Mouse (Mus musculus) v-Abl transformed pro-B cells (cell line): ENCODE measurements around the gene Ranbp9.

Experiments
- in situ Hi-C, 2 experiments: fragments of 400-800 bp; cut with MboI; formaldehyde crosslinking; loops; one replicate each; pipeline ENCODE4 v1.15.1; 2025; ENCODE audit not compliant: unreplicated experiment in 2 of 2

The Ranbp9 gene

DNA sequence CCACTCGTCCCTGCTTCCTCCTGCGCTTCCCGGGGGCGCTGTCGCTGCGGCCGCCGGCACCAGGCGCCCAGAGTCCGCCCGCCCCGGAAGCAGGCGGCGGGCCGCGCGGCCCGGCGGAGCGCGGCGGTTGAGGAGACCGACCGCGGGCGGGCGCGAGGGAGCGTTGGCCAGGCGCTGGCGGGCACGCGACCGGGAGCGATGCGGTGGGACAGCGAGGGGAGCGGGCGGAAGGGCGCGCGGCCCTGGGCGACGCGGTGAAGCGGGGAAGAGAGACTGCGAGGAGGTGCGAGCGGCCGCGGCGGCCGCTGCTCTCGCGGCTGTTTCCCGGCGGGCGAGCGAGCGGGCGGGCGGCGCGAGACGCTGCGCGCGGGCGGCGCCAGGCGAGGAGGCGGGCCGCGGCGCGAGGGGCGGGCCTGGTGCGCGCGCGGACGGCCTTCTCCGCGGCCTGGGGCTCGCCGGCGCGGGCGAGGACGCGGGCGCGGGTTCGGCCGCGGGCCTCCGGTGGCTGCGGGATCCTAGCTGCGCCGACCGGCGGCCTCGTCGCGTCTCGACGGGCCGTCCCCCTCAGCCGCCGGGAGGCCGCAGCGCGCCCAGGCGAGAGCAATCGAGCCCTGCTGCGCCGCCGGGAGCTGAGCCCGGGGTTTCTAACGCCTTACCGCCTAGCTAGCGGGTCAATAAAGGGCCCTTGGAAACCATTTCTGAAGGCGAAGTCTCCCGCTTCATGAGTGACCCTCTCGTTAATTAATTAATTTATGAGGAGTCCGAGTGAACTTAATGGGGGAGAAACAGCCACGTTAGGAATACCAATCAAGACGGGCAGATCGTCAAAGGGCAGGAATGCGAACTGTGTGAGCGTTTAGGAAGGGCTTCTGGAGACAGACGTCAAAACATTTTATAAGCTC lies at the start of gene Ranbp9:
Gene Ranbp9 (minus strand): TSS at position 326 of the 902 bp plus-strand sequence.
- in situ Hi-C loops = loop anchor here in 1 of 2 experiments (5.0 kb wide), 1 partner anchor 79 kb away; no protein-coding TSS in a partner anchor

DNA sequence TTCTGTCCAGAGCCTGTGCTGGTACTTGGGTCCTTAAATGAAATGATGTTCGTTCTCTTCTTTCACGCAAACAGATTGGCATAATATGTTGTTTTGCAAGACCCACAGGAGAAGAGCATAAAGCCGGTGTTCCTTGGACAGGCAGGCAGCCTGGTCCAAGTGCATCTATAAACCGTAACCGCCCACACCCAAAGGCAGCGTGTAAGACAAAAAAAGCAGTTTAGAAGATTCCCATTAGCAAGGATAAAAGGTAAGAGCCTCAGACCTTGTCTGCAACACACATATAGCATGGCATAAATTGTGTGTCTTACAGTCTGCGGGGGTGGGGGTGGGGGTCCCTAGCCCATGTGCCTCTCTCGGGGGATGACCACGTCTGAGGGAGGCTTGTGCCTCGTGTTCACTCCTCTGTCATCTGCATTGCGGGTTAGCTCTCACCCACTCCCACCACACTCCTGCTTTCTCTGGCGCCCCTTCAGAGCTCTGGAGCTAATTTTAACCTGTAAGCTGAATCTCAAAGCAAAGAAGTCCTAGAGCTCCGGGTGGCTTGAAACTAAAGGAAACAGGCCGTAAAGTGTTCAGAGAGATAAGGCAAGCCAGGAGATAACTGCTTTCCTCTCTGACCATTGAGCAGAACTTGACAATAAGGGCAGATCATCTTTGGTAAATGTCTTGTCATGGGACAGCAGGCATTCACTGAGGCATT lies 49.2 kb upstream of the Ranbp9 start:
- in situ Hi-C loops = no loop called here

DNA sequence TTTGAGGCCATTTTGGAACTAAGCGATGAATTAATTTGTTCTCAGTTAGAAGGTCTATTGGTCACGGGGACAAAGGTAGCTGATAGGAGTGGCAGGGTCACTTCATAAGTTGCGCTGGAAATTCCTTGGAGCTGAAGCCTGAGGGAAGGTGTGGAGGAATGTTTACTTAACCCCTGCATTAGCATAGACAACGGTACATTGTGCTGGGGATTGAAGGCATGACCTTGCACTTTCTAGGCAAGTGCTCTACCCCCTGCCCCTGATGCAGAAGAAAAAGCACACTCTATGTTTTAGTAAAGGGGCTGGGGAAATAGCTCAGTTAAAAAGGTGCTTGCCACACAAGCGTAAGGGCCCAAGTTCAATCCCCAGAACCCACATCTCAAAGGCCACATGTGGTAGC lies 45.2 kb upstream of the Ranbp9 start:
- in situ Hi-C loops = no loop called here

DNA sequence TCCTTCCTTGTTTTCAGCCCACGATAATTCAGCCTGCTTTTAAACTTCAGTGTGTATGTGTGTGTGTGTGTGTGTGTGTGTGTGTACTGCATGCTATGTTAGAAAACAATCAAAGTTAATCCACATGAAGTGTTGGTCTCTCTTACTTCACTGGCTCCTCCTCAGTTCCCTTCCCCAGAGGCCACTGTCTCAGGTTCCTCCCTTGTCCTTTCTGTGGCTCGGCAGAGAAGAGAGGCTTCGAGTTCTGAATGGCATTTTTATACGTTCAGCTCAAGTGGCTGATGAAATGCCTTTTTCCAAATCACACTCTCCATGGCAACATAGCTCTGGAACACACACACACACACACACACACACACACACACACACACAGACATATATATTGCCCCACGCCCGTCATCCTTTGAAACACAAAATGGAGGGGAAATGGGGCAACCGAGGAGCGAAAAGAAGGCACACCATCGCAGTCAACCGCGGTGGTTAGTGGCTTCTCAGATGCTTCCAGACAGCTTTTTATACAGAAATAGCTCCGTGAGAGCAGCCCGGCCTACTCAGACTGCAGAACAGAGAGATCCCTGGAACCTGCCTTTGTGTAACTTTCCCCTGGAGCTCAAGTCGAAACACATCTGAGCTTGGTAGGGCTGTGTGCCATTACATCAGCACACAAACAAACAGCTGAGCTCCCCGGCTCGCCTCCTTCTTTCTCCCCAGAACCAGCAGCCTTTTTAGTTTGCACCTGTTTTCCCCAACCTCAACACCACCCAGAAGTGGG lies 44.5 kb upstream of the Ranbp9 start:
- in situ Hi-C loops = no loop called here

DNA sequence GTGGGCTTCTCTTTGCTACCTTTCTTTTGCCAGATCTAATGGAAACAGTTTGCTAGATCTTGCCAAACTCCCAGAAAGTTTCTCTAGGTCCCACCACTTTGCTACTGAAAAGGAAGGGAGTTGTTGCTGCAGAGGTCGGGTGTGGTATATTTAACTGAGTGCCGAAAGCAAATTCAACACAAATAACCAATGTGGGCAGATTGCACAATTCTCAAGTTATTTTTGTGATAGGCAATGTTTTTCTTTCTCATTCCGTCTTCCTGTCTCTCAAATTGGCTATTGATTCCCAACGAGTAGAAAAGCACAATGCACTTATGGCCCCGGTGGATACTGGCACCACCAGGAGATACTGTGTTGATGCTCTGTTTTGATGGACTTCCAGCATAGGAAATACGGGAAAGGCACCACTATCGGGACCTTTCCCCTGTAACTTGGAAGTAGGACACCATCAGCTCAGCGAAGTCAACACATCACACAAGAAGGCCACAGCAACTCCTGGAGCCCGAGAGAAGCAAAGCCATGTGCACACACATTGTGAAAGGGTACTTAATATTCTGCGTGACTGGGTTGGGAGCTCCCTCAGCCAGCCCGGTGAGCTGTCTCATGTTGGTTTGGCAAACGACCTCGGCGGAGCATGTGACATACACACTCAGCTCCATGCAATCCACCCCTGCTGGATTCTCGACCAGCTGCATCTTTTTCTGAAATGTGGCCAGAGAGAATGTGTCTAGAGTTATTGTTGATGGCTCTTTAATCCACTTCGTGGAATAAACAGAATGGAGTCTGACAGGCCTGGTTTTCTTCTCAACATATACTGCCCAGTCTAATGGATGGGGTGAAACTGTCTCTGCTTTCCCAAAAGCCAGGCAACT lies 43.6 kb upstream of the Ranbp9 start:
- in situ Hi-C loops = no loop called here

DNA sequence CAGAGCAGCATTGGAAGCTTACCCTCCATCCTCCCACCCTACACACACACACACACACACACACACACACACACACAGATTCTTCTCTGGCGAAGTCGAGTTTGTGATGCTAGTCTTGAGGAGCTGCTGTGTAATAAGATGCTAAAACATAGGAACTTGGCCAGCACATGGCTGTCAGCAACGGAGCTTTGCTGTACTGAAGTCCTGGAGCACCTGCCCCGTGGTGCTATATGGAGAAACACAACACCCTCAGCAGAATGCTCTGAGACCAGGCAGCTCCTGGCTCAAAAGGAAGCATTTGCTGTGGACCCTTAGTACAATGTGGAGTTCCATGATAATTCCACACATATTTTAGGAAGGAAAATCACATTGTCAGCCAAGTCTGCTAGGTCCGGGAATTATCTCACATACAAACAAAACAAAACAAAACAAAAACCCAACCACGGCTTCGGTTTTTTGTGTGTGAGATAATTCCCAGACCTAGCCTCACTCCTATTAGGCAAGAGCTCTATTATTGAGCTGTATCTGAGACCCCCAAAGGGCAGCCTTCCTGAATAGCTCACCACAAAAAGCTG lies 42.9 kb upstream of the Ranbp9 start:
- in situ Hi-C loops = no loop called here

DNA sequence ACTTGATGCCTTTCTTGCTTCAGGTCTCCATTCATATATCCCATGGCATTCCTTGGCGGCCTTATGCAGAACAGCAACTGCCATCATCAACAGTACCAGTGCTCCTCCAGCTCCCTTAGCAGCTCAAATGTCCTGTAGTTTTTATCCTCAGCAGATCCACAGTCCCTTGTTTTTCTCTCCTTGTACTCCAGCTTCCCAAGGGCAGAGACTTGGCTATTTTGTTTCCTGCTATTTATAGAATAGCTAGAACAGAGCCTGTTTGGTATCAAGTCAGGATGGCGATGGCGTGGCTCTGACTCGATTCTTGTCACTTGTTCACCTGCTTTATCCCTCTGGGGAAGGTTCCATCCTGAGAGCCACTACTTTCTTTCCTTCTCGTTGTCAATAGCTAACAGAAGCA lies 40.9 kb upstream of the Ranbp9 start:
- in situ Hi-C loops = no loop called here

DNA sequence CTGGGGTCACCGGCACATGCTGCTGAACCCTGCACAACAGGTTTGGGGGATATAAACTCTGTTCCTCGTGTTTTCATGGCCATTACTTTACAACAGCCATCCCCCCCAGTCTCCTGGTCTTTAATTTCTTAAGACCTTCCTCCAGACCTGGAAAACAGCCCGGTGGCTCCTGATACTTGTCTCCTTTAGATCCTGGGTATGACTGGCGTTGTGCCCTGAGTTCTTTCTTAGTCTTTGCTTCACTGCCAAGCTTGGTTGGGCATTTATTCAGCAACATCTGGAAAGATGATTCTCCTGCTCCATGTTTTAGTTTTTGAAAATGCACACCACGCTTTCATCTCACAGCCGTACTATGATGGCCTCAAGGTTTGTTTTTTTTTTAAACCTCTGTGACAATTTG lies 38.2 kb upstream of the Ranbp9 start:
- in situ Hi-C loops = no loop called here

DNA sequence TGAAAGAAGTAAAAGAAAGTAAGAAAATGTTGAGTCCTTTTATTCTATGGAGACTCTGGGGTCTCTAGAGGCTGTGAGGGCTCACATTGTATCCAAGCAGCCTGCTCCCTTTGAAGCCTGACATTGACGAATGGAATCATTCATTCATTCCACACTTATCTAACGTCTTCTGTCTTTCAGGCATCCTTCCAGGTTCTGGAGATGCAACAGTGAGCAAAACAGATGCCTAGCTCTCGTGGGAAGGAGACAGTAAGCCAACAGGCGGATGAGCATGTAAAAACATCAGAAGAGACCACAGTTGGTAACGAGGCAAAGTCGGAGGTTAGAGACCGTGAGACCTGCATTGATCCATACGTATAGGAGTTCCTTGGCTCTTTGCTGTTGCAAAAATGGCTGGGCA lies 36.3 kb upstream of the Ranbp9 start:
- in situ Hi-C loops = no loop called here

DNA sequence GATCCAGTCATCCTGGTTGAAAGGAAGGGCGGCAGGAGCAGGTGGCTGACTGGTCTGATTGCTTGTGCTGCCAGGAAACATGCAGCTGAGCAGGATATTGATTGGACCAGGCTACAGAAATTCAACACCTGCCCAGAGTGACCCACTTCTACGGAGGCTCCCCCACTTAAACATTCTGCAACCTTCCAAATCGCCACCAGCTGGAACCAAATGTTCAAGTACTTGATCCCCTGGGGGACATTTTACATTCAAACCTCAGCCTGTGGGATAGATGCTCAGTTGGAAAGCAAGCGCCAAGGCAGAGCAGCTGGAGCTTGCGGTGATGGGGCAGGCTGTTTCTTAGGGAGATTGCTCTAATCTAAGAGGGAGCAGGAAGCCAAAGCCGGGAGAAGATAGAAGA lies 35.8 kb upstream of the Ranbp9 start:
- in situ Hi-C loops = no loop called here

DNA sequence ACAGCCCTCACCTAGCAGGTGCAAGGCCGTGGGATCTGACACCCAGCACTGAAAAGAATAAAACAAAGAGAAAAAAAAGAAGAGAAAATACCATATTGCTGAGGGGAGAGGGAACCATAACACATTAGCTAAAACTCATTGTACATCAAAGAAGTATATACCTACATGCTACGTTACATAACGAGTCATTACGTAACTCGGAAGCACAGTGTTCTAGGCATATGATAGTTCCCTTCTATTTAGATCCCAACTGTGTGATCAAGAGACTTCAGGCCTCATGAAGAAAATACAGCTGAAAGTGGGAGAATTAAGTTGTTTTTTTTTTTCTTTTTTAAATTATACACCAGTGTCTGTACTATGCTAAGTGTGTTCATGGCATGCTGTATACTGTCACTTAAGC lies 35.0 kb upstream of the Ranbp9 start:
- in situ Hi-C loops = no loop called here

DNA sequence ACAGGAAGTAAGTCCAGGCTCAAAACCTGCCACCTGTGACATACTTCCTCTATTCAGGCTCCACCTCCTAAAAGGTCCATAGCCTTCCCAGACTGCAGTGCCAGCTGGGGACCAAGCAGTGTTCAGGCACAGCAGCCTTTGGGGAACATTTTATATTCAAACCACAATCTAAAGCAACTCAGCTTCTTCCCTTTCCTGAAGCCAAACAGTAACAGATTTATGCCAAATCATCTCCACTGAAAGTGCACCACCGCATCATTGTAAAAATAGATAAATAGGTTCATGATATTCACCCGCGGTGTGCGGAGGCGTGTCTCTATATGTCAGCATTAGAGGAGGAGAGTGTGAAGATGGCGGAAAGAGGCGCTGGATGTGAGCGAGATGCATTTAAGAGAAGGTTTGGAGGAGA lies 33.9 kb upstream of the Ranbp9 start:
- in situ Hi-C loops = no loop called here

DNA sequence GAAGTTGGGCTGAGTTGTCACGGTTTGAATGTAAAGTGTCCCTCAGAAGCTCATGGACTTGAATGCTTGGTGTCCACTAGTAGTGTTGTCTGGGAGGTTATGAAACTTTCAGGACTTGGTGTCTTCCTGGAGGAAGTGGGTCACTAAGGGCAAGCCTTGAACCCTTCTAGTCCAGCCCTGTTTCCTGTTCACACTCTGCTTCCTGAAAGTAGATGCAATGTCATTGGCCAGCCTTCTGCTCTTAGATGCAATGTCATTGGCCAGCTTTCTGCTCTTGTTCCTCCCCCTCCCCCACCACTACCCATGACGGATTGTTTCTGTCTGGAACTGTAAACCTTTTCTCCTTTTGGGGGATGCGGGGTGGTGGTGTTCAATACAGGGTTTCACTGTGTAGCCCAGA lies 31.7 kb upstream of the Ranbp9 start:
- in situ Hi-C loops = no loop called here

DNA sequence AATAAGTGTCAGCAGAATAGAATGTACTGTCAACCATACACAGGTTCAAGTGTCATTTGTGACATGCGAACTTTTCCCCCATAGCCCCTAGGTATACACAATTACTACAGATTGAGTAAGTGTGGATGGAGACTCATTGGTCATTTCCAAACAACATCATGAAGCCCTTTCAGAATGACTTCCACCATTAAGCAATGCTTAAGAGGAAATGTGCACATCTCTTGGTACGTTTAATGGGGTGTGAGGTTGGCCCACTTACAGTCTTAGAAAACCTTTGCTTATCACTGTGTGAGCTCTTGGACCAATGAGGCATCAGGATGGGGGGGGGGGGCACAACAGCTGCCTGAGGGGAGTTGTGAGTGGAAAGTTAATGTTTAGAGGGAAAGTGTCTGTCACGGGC lies 24.7 kb upstream of the Ranbp9 start:
- in situ Hi-C loops = no loop called here

DNA sequence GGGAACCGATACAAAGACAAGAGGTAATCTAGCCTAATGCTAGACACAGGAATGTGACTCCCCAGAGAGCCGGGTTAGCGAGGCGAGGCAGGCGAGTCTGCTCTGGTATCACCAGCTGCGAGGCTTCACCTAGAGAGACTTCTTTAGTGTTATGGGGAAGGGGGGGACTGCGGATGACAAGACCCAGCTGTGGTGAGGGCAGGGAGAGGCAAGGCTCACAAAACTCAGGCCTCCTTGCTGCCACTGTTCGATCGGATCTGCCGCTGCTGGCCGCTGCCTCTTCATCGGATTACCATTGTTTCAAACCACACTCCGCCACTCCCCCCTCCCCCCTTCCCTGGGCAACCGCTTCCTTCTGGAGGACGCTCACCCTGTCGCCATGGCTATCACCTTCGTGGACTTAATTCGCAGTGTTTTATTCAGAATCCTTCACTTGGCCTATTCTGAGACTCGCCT lies 22.3 kb upstream of the Ranbp9 start:
- in situ Hi-C loops = loop anchor here in 1 of 2 experiments (5.0 kb wide), 1 partner anchor 44 kb away; no protein-coding TSS in a partner anchor

DNA sequence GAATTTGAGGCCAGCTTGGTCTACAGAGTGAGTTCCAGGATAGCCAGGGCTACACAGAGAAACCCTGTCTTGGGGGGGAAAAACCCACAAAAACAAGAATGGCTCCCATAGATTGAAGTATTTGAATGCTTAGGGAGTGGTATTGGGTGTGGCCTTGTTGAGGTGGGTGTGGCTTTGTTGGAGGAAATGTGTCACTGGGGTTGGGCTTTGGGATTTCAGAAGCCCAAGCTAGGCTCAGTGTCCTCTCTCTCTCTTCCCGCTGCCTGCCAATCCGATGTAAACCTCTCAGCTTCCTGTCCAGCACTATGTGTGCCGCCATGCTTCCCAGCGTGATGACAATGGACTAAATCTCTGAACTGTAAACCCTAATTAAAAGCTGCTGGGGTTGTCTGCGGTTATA lies 20.5 kb upstream of the Ranbp9 start:
- in situ Hi-C loops = loop anchor here in 1 of 2 experiments (5.0 kb wide), 1 partner anchor 46 kb away; no protein-coding TSS in a partner anchor

DNA sequence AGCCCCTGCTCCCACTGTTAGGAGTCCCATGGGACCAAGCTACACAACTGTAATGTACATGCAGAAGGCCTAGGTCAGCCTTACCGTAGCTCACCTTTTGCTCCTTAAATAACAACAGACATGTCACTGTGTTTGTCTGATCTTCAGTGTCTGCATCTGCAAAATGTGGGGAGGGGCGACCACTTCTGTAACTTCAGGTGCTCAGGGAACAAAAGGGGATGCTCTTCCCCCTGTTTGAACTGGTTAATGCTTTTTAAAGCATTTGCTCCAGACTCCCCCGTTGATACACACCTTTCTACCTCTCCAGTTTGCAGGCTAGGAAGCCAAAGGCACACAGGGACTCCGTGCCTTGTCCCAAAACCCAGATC lies 19.4 kb upstream of the Ranbp9 start:
- in situ Hi-C loops = loop anchor here in 1 of 2 experiments (5.0 kb wide), 1 partner anchor 47 kb away; no protein-coding TSS in a partner anchor

DNA sequence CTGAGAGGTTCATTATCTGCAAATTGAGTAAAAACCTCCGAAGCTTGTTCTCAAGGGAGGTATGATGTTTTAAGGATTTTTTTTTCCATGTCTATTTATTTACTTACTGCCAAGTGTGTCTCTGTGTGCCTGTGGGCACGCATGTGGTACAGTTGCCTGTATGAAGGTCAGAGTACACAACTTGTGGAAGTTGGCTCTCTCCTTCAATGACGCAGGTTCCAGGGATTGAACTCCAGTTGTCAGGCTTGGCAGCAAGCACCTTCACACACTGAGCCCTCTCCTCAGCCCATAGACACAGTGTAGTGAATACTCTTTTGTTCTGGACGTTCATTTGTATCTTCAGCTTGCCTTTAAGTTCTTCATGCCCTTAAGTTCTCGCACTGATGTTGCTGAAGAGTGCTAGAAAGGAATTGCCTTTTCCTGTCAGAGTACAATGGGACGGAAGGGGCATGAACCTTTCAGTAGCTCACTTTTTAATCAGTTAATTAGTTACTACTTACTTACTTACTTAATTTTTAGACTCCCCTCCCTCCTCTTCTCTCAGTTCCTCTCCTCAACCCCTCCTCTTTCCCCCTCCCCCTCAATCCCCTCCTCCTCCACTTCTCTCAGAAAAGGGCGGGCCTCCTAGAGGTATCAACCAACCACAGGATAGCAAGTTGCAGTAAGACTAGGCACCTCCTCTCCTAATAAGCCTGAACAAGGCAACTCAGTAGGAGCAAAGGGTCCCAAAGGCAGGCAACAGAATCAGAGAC lies 18.8 kb upstream of the Ranbp9 start:
- in situ Hi-C loops = loop anchor here in 1 of 2 experiments (5.0 kb wide), 1 partner anchor 47 kb away; no protein-coding TSS in a partner anchor

DNA sequence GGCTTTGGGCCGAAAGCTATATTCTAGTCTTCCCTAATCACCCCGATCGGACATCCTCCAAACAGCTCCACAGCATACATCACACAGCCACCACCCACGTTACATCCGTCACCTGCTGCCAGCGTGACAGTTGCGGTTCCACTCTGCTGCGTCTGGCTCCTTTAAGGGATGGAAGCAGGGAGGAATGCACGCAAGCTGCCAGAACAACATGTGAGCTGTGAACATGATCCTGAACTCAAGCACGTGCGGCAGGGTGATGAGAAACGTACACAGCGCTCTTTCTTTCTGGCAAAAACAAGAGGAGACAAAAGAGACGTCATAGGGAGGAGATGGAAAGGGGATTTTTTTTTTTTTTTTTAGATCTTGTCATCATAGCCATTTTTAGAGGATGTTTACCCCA lies 17.8 kb upstream of the Ranbp9 start:
- in situ Hi-C loops = no loop called here
